Mouse (Mus musculus): ENCODE data around the gene Pxmp4. TPM values are rescaled to one million over a fixed set of nuclear protein-coding genes. Genes with fewer than 3 reads are reported as not detected.

The Pxmp4 gene
- polyA plus RNA-seq, 1 experiment: 3.3 TPM

DNA sequence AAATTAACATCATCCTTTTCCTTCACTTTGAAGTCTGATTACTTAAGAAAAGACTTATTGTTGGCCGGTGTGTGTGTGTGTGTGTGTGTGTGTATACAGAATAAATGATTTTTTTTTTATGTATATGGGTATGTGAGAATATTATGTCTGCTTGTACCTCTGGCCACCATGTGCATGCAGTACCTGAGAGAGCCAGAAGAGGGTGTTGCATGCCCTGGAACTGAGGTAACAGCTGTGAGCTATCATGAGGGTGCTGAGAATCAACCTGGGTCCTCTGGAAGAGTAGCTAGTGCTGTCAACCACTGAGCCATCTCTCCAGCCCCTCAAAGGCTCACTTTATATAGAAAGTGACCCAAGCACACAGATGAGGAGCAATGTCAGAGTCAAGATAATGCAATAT, 22.1 kb downstream of the Pxmp4 start:
- no peaks in the 10 kb centered on the region for H3K36me3 ChIP-seq (ENCODE audit: control insufficient read depth, insufficient read depth, low read length)
- H3K27me3 ChIP-seq (ENCODE audit: control insufficient read depth, insufficient read depth, low read length): no peaks in the 10 kb centered on the region
- H3K27ac ChIP-seq (ENCODE audit: control insufficient read depth, insufficient read depth, low read depth, low read length): no peak overlapping the region
- H3K4me1 ChIP-seq (ENCODE audit: control insufficient read depth, insufficient read depth, low read length): no peaks in the 10 kb centered on the region
- H3K4me3 ChIP-seq (ENCODE audit: control insufficient read depth, low read depth, low read length): no peak overlapping the region
- TF ChIP-seq CTCF (IDR thresholded peaks at IDR 0.05; ENCODE audit: control insufficient read depth, insufficient read depth, insufficient replicate concordance, low read depth, low read length) (no peak; the same call in 1 of the 2 replicates), POLR2A (IDR thresholded peaks at IDR 0.05; ENCODE audit: control insufficient read depth, low read depth, low read length) (no peak)

DNA sequence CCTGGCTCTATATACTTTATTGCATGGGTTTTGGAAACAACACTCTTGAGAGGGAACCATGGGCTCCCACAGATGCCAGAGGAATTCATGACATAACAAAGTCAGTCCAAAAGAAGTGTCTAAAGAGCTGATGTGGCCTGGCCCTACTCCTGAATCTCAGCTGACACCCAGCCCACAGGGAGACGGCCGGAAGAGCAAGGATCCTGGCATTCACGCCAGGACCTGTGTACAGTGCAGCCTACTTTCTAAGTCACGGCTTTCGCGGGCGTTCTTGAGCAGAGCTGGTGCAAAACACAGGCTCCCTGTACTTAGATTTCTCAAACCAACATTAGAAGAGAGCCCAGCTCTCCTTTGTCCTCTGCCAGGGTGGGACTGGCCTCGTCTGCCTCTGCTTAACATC, 22.9 kb downstream of the Pxmp4 start:
- no peak for TF ChIP-seq POLR2A (IDR thresholded peaks at IDR 0.05; ENCODE audit: control insufficient read depth, low read depth, low read length)
- Histone ChIP-seq H3K27ac (ENCODE audit: control insufficient read depth, insufficient read depth, low read depth, low read length) (no peak overlapping the region), H3K27me3 (ENCODE audit: control insufficient read depth, insufficient read depth, low read length) (no peaks in the 10 kb centered on the region), H3K4me3 (ENCODE audit: control insufficient read depth, low read depth, low read length) (no peak overlapping the region), H3K4me1 (ENCODE audit: control insufficient read depth, insufficient read depth, low read length) (no peaks in the 10 kb centered on the region), H3K36me3 (ENCODE audit: control insufficient read depth, insufficient read depth, low read length) (no peaks in the 10 kb centered on the region)

DNA sequence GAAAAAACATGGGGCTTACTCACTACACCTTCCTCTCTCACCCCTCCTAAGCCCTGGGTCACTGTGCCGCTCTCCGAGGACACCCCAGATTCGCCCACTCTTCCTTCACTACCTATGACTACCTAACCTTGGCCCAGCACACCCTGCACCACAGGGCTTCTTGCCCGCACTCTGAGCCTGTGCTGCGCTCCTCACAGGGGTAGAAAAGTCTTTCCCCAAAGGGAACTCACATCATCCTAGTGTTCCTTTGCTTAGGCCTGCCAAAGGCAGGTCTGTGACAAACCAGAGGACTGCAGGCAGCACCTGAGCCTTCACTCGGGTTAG, 25.8 kb downstream of the Pxmp4 start:
- Histone ChIP-seq H3K27ac (ENCODE audit: control insufficient read depth, insufficient read depth, low read depth, low read length) (no peak overlapping the region), H3K27me3 (ENCODE audit: control insufficient read depth, insufficient read depth, low read length) (no peaks in the 10 kb centered on the region), H3K4me1 (ENCODE audit: control insufficient read depth, insufficient read depth, low read length) (no peaks in the 10 kb centered on the region), H3K36me3 (ENCODE audit: control insufficient read depth, insufficient read depth, low read length) (no peaks in the 10 kb centered on the region), H3K4me3 (ENCODE audit: control insufficient read depth, low read depth, low read length) (no peak overlapping the region)
- no peak for TF ChIP-seq POLR2A (IDR thresholded peaks at IDR 0.05; ENCODE audit: control insufficient read depth, low read depth, low read length)
- TF ChIP-seq CTCF (IDR thresholded peaks at IDR 0.05; ENCODE audit: control insufficient read depth, insufficient read depth, insufficient replicate concordance, low read depth, low read length): no peak

DNA sequence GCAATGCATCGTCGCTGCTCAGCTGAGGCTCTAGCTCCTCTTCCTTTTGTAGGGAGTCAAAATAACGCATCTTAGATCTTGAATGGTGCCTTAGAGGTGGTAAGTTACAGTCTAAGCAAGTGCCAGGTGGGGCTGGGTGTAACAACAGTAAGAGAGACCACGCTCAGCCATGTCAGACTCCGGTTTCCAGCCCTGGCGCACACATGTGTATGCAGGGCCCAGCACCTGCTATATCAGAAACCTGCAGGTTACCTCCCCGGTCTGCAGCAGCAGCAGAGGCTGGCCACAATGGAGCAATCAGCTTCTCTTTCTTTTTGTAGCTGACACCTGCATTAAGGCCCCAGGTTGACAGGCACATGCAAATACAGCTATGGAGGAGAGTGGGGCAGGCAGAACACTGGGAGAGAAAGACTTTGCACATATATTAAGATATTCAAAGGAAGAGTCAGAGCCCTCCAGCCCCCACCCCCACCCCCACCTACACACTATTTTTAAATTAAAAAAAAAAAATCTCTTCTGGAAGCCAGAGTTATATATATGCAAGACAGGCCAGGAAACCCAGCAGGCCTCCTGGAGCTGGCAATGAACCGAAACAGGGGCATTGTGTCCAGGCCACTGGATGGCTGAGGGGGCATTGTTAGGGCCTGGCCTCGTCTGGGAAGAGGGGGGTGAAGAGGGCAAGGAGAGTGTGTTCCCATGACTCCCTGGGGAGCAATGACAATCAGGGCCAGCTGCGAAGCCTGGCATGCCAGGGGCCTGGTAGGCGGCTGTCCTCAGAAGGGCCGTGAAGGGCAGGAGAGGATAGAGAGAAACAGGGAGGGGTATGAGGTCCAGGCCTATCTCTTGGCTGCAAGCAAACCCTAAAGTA, 26.4 kb downstream of the Pxmp4 start:
- H3K27me3 ChIP-seq (ENCODE audit: control insufficient read depth, insufficient read depth, low read length): no peaks in the 10 kb centered on the region
- H3K36me3 ChIP-seq (ENCODE audit: control insufficient read depth, insufficient read depth, low read length): no peaks in the 10 kb centered on the region
- no peak overlapping the region for H3K4me3 ChIP-seq (ENCODE audit: control insufficient read depth, low read depth, low read length)
- no peaks in the 10 kb centered on the region for H3K4me1 ChIP-seq (ENCODE audit: control insufficient read depth, insufficient read depth, low read length)
- no peak for TF ChIP-seq CTCF (IDR thresholded peaks at IDR 0.05; ENCODE audit: control insufficient read depth, insufficient read depth, insufficient replicate concordance, low read depth, low read length)
- TF ChIP-seq POLR2A (IDR thresholded peaks at IDR 0.05; ENCODE audit: control insufficient read depth, low read depth, low read length): no peak
- H3K27ac ChIP-seq (ENCODE audit: control insufficient read depth, insufficient read depth, low read depth, low read length): no peak overlapping the region

DNA sequence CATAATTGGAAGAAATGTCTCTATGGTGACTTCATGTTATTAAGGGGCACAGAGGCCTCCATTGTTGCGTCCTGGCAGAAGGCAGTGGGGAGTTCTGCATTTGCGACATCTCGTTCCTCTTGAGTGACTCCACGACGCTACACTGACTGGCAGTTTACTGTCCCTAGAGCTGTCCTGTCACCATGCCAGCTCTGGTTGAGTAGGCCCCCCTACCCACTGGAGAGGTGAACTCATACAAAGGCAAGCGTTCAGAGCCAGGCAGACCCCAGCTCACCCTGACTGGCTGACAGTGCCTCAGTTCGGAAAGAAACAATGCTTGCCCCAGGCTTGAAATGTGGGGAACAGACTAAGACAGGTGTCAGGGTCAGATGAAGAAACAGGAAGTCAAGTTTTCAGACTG, 29.2 kb downstream of the Pxmp4 start:
- Histone ChIP-seq H3K4me3 (ENCODE audit: control insufficient read depth, low read depth, low read length) (no peak overlapping the region), H3K4me1 (ENCODE audit: control insufficient read depth, insufficient read depth, low read length) (peaks cover 3% of the 10 kb centered on the region), H3K27ac (ENCODE audit: control insufficient read depth, insufficient read depth, low read depth, low read length) (no peak overlapping the region), H3K36me3 (ENCODE audit: control insufficient read depth, insufficient read depth, low read length) (no peaks in the 10 kb centered on the region), H3K27me3 (ENCODE audit: control insufficient read depth, insufficient read depth, low read length) (no peaks in the 10 kb centered on the region)
- TF ChIP-seq POLR2A (IDR thresholded peaks at IDR 0.05; ENCODE audit: control insufficient read depth, low read depth, low read length) (no peak), CTCF (IDR thresholded peaks at IDR 0.05; ENCODE audit: control insufficient read depth, insufficient read depth, insufficient replicate concordance, low read depth, low read length) (no peak)

DNA sequence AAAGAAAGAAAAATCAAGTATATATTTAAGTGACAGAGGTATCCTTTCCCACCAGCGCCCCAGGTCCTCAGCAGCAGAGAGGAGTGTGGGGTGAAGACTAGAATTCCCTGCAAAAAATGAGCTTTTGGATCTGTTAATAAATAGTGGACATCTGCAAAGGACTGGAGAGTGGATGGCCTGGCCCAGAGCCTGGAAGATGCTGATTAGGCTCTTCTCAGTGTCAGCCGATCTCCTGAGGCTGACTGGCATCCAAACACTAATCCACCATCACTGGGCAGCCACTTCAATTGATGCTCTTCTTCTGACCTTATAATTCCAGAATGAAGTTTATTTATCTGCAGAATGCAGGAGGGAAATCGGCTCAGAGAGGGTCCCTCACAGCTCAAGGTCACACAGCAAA, 30.5 kb downstream of the Pxmp4 start:
- no peak overlapping the region for H3K27ac ChIP-seq (ENCODE audit: control insufficient read depth, insufficient read depth, low read depth, low read length)
- no peaks in the 10 kb centered on the region for H3K27me3 ChIP-seq (ENCODE audit: control insufficient read depth, insufficient read depth, low read length)

DNA sequence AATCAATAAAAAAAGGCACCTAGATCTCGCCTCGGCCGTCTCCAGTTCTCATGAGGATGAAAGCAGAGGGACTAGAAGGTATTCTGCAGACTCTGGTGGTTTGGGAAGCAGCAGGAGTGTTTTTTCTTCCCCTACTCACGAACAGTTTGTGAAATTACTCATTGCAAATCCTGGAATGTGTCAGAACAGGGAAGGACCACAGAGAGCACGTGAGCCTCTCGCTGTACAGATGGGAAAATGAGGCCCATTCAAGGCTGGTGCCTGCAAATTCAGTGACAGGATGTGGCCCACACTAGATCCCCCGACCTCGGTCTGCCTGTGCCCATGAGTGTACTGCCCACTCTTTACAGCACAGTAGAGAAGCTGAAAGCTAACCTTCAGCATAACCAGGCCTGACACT, 31.5 kb downstream of the Pxmp4 start:
- H3K4me3 ChIP-seq (ENCODE audit: control insufficient read depth, low read depth, low read length): no peak overlapping the region
- TF ChIP-seq POLR2A (IDR thresholded peaks at IDR 0.05; ENCODE audit: control insufficient read depth, low read depth, low read length): no peak
- TF ChIP-seq CTCF (IDR thresholded peaks at IDR 0.05; ENCODE audit: control insufficient read depth, insufficient read depth, insufficient replicate concordance, low read depth, low read length): no peak
- H3K27ac ChIP-seq (ENCODE audit: control insufficient read depth, insufficient read depth, low read depth, low read length): no peak overlapping the region
- no peaks in the 10 kb centered on the region for H3K27me3 ChIP-seq (ENCODE audit: control insufficient read depth, insufficient read depth, low read length)
- peaks cover 16% of the 10 kb centered on the region for H3K4me1 ChIP-seq (ENCODE audit: control insufficient read depth, insufficient read depth, low read length)
- H3K36me3 ChIP-seq (ENCODE audit: control insufficient read depth, insufficient read depth, low read length): no peaks in the 10 kb centered on the region

More for the DNA sequence above, 30.5 kb downstream of the Pxmp4 start:
- Histone ChIP-seq H3K4me1 (ENCODE audit: control insufficient read depth, insufficient read depth, low read length) (peaks cover 14% of the 10 kb centered on the region), H3K4me3 (ENCODE audit: control insufficient read depth, low read depth, low read length) (no peak overlapping the region), H3K36me3 (ENCODE audit: control insufficient read depth, insufficient read depth, low read length) (no peaks in the 10 kb centered on the region)
- TF ChIP-seq CTCF (IDR thresholded peaks at IDR 0.05; ENCODE audit: control insufficient read depth, insufficient read depth, insufficient replicate concordance, low read depth, low read length) (no peak), POLR2A (IDR thresholded peaks at IDR 0.05; ENCODE audit: control insufficient read depth, low read depth, low read length) (no peak)
